Mouse (Mus musculus) brown adipose tissue, adult 24 weeks (tissue): ENCODE measurements around the gene Tssk6. TPM values are rescaled to one million over a fixed set of nuclear protein-coding genes. Genes with fewer than 3 reads are reported as not detected.

ENCODE experiments used
- H3K27ac ChIP-seq: fragments of 200-500 bp; replicated peaks from 2 replicates; pipeline ENCODE4 v1.5.1; 2012; ENCODE audit warnings: low read depth, mild to moderate bottlenecking, low read length
- H3K4me1 ChIP-seq: fragments of 200-500 bp; 2 replicates; pipeline ENCODE4 v1.6.1; 2012; ENCODE audit warnings: low read length, mixed read lengths; ENCODE audit not compliant: control insufficient read depth, insufficient read depth, insufficient read length
- H3K4me3 ChIP-seq: fragments of 200-500 bp; 2 replicates; pipeline ENCODE4 v1.5.1; 2012; ENCODE audit warnings: low read depth, mild to moderate bottlenecking, low read length, moderate library complexity; ENCODE audit not compliant: insufficient read depth
- polyA plus RNA-seq: library from polyadenylated mRNA; stranded (reverse); fragments of >200 nt; gene quantifications from 2 replicates; pipeline ENCODE4 v1.2.4, GENCODE M21; 2012; ENCODE audit not compliant: missing spikeins, insufficient read depth, insufficient read length

Gene Tssk6
- polyA plus RNA-seq: not detected in 2 replicates

- Histone ChIP-seq H3K4me1 (peaks cover 6% of the 10 kb centered on the region), H3K4me3 (peak within 1 kb of the TSS; percentile 89), H3K27ac (peak within 1 kb of the TSS; percentile 94)
Observed at GRCm38 (mm10) chr8:69902163-69903062, at the start of gene Tssk6, which contains the start of the genes Ndufa13 and Yjefn3. Gene Tssk6 (plus strand): TSS chr8:69902184. Gene Ndufa13 (minus strand): TSS chr8:69902558. Gene Yjefn3 (minus strand): TSS chr8:69902712.

GRCm38 (mm10) chr8:69853869-69854268 lies 48.1 kb upstream of the Tssk6 start:
- no peak overlapping the region for H3K4me3 ChIP-seq
- H3K27ac ChIP-seq: no peak overlapping the region
- no peaks in the 10 kb centered on the region for H3K4me1 ChIP-seq

GRCm38 (mm10) chr8:69860807-69861206 lies 41.2 kb upstream of the Tssk6 start:
- Histone ChIP-seq H3K4me3 (no peak overlapping the region), H3K4me1 (no peaks in the 10 kb centered on the region), H3K27ac (no peak overlapping the region)

GRCm38 (mm10) chr8:69861251-69861650 lies 40.7 kb upstream of the Tssk6 start:
- no peaks in the 10 kb centered on the region for H3K4me1 ChIP-seq
- H3K4me3 ChIP-seq: no peak overlapping the region
- no peak overlapping the region for H3K27ac ChIP-seq

- Histone ChIP-seq H3K4me1 (peaks cover 5% of the 10 kb centered on the region; the same call in 1 of the 2 replicates), H3K27ac (no peak overlapping the region), H3K4me3 (no peak overlapping the region)
Observed at GRCm38 (mm10) chr8:69863387-69864020, 38.5 kb upstream of the Tssk6 start.

GRCm38 (mm10) chr8:69864180-69864579 lies 37.8 kb upstream of the Tssk6 start:
- H3K4me1 ChIP-seq: peaks cover 5% of the 10 kb centered on the region; the same call in 1 of the 2 replicates
- no peak overlapping the region for H3K4me3 ChIP-seq
- no peak overlapping the region for H3K27ac ChIP-seq

- Histone ChIP-seq H3K4me3 (no peak overlapping the region), H3K27ac (no peak overlapping the region; the same call in 1 of the 2 replicates)
Observed at GRCm38 (mm10) chr8:69867696-69868326, 34.2 kb upstream of the Tssk6 start.

GRCm38 (mm10) chr8:69870003-69870765 lies 31.8 kb upstream of the Tssk6 start:
- Histone ChIP-seq H3K4me3 (no peak overlapping the region), H3K27ac (no peak overlapping the region), H3K4me1 (peaks cover 5% of the 10 kb centered on the region; the same call in 1 of the 2 replicates)

More at GRCm38 (mm10) chr8:69867696-69868326, 34.2 kb upstream of the Tssk6 start:
- peaks cover 5% of the 10 kb centered on the region; the same call in 1 of the 2 replicates for H3K4me1 ChIP-seq

- no peak overlapping the region for H3K27ac ChIP-seq
- H3K4me3 ChIP-seq: no peak overlapping the region
- peaks cover 5% of the 10 kb centered on the region; the same call in 1 of the 2 replicates for H3K4me1 ChIP-seq
Observed at GRCm38 (mm10) chr8:69870907-69871306, 31.1 kb upstream of the Tssk6 start.

- Histone ChIP-seq H3K4me1 (no peaks in the 10 kb centered on the region), H3K4me3 (no peak overlapping the region), H3K27ac (no peak overlapping the region)
Observed at GRCm38 (mm10) chr8:69874155-69874554, 27.8 kb upstream of the Tssk6 start.

GRCm38 (mm10) chr8:69874654-69875053 lies 27.3 kb upstream of the Tssk6 start:
- no peaks in the 10 kb centered on the region for H3K4me1 ChIP-seq
- H3K27ac ChIP-seq: no peak overlapping the region
- no peak overlapping the region for H3K4me3 ChIP-seq

- Histone ChIP-seq H3K4me1 (no peaks in the 10 kb centered on the region), H3K27ac (no peak overlapping the region), H3K4me3 (no peak overlapping the region)
Observed at GRCm38 (mm10) chr8:69876097-69876496, 25.9 kb upstream of the Tssk6 start.

- H3K4me3 ChIP-seq: no peak overlapping the region
Observed at GRCm38 (mm10) chr8:69876967-69877366, 25.0 kb upstream of the Tssk6 start.

GRCm38 (mm10) chr8:69877396-69877795 lies 24.6 kb upstream of the Tssk6 start:
- Histone ChIP-seq H3K4me1 (no peaks in the 10 kb centered on the region), H3K27ac (no peak overlapping the region), H3K4me3 (no peak overlapping the region)

More at GRCm38 (mm10) chr8:69876967-69877366, 25.0 kb upstream of the Tssk6 start:
- Histone ChIP-seq H3K4me1 (no peaks in the 10 kb centered on the region), H3K27ac (no peak overlapping the region)
